Mouse (Mus musculus) myocyte (in vitro differentiated cells): ENCODE measurements around the gene Zfp618. TPM values are rescaled to one million over a fixed set of nuclear protein-coding genes. Genes with fewer than 3 reads are reported as not detected.

ENCODE experiments used
- H3K27me3 ChIP-seq: one replicate; pipeline ENCODE4 v1.6.1; 2011; ENCODE audit not compliant: control insufficient read depth, insufficient read depth, insufficient read length
- H3K36me3 ChIP-seq: one replicate; pipeline ENCODE4 v1.6.1; 2011; ENCODE audit not compliant: control insufficient read depth, insufficient read depth
- H3K4me2 ChIP-seq: one replicate; pipeline ENCODE4 v1.6.1; 2011; ENCODE audit warnings: low read depth, control low read depth
- H3K4me3 ChIP-seq: one replicate; pipeline ENCODE4 v1.5.1; 2011; ENCODE audit warnings: mild to moderate bottlenecking, control low read depth, moderate library complexity
- H3K79me2 ChIP-seq: one replicate; pipeline ENCODE4 v1.6.1; 2011; ENCODE audit not compliant: control insufficient read depth, insufficient read depth
- H3ac ChIP-seq: one replicate; pipeline ENCODE4 v1.6.1; 2011; ENCODE audit not compliant: control insufficient read depth, insufficient read length
- CEBPB ChIP-seq: IDR thresholded peaks from 2 replicates; pipeline ENCODE4 v1.6.1; 2011; ENCODE audit warnings: mild to moderate bottlenecking, moderate library complexity; ENCODE audit not compliant: poor library complexity, insufficient read depth, severe bottlenecking
- E2F4 ChIP-seq: IDR thresholded peaks from one replicate; pipeline ENCODE4 v1.6.1; 2011; ENCODE audit warnings: mild to moderate bottlenecking, control low read depth, moderate library complexity; ENCODE audit not compliant: insufficient read depth
- MAX ChIP-seq: IDR thresholded peaks from one replicate; pipeline ENCODE4 v1.6.1; 2011; ENCODE audit warnings: low read depth, mild to moderate bottlenecking, control low read depth
- MYOD1 ChIP-seq, 3 experiments: IDR thresholded peaks; one replicate each; pipeline ENCODE4 v1.6.1; 2011; ENCODE audit warnings: control low read depth in 2 of 3, low read depth in 2 of 3, mild to moderate bottlenecking in 2 of 3, moderate library complexity in 1 of 3; ENCODE audit not compliant: insufficient read length in 2 of 3, control insufficient read depth in 1 of 3
- MYOG ChIP-seq, 3 experiments: IDR thresholded peaks; one replicate each; pipeline ENCODE4 v1.6.1; 2011; ENCODE audit warnings: control low read depth in 2 of 3, low read depth in 2 of 3, mild to moderate bottlenecking in 2 of 3; ENCODE audit not compliant: insufficient read length in 2 of 3, control insufficient read depth in 1 of 3, insufficient read depth in 1 of 3
- POLR2A ChIP-seq: IDR thresholded peaks from one replicate; pipeline ENCODE4 v1.6.1; 2011; ENCODE audit warnings: low read depth, mild to moderate bottlenecking, control low read depth, moderate library complexity; ENCODE audit not compliant: insufficient read length
- POLR2AphosphoS2 ChIP-seq: IDR thresholded peaks from one replicate; pipeline ENCODE4 v1.6.1; 2011; ENCODE audit warnings: low read depth, control low read depth; ENCODE audit not compliant: insufficient read length
- REST ChIP-seq: IDR thresholded peaks from one replicate; pipeline ENCODE4 v1.6.1; 2011; ENCODE audit warnings: mild to moderate bottlenecking, control low read depth, moderate library complexity; ENCODE audit not compliant: insufficient read depth, insufficient read length
- SRF ChIP-seq: IDR thresholded peaks from one replicate; pipeline ENCODE4 v1.6.1; 2011; ENCODE audit warnings: low read depth; ENCODE audit not compliant: control insufficient read depth, insufficient read length
- TCF12 ChIP-seq: IDR thresholded peaks from one replicate; pipeline ENCODE4 v1.6.1; 2011; ENCODE audit warnings: mild to moderate bottlenecking, control low read depth; ENCODE audit not compliant: poor library complexity, insufficient read depth, severe bottlenecking
- TCF3 ChIP-seq: IDR thresholded peaks from one replicate; pipeline ENCODE4 v1.6.1; 2011; ENCODE audit warnings: low read depth, control low read depth; ENCODE audit not compliant: insufficient read length
- USF1 ChIP-seq: IDR thresholded peaks from one replicate; pipeline ENCODE4 v1.6.1; 2011; ENCODE audit warnings: low read depth, mild to moderate bottlenecking, control low read depth, moderate library complexity
- polyA plus RNA-seq: library from polyadenylated mRNA; unstranded; fragments of >200 nt; fragmentation: generic; extraction: Trizol; gene quantifications from one replicate; pipeline ENCODE4 v1.2.1, GENCODE M21; 2012; ENCODE audit warnings: missing spikeins

Zfp618 gene
- polyA plus RNA-seq, 1 experiment = not detected

- Histone ChIP-seq H3K4me2 (no peak overlapping the region), H3K4me3 (no peak overlapping the region)
These were observed 164.7 kb downstream of the Zfp618 start for GRCm38 (mm10) chr4:63129891-63130624.

GRCm38 (mm10) chr4:63147268-63147667 lies 181.9 kb downstream of the Zfp618 start:
- H3K27me3 ChIP-seq = peaks cover 16% of the 10 kb centered on the region
- TF ChIP-seq CEBPB (no peak), E2F4 (no peak), SRF (no peak)
- H3K4me2 ChIP-seq = no peak overlapping the region
- no peak overlapping the region for H3ac ChIP-seq
- no peaks in the 10 kb centered on the region for H3K79me2 ChIP-seq
- no peak overlapping the region for H3K4me3 ChIP-seq
- no peaks in the 10 kb centered on the region for H3K36me3 ChIP-seq

More at GRCm38 (mm10) chr4:63129891-63130624, 164.7 kb downstream of the Zfp618 start:
- Histone ChIP-seq H3K79me2 (no peaks in the 10 kb centered on the region), H3K36me3 (no peaks in the 10 kb centered on the region), H3K27me3 (peaks cover 11% of the 10 kb centered on the region), H3ac (no peak overlapping the region)
- TF ChIP-seq TCF12 = no peak
- TF ChIP-seq MAX = no peak
- TF ChIP-seq E2F4 = no peak
- TF ChIP-seq REST = no peak
- TF ChIP-seq SRF = no peak
- no peak for TF ChIP-seq TCF3
- TF ChIP-seq POLR2AphosphoS2 = no peak

DNA sequence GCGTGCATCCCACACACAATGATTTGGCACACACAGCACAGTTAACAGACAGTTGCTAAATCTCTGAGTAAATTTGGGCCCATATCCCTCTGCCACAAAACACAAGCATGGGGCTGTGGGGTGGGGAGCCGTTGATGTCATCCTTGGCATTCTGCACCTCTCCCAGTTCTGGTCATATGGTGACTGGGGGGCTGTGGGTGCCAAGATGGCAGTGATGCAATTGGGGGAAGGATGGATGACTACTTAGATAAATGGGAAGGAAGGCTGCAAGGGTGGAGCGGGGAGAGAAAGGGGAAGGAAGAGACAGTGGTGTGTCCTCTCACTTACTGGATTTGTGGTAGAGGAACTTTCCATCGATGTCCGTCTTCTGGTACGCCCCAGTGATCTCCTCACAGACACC lies 185.8 kb downstream of the Zfp618 start:
- Histone ChIP-seq H3ac (no peak overlapping the region), H3K27me3 (peaks cover 6% of the 10 kb centered on the region), H3K36me3 (no peaks in the 10 kb centered on the region), H3K79me2 (no peaks in the 10 kb centered on the region), H3K4me2 (no peak overlapping the region), H3K4me3 (no peak overlapping the region)
- TF ChIP-seq E2F4 (no peak), MYOD1 (IDR thresholded peaks at IDR 0.05; ENCODE audit: control insufficient read depth in 1 of 3, insufficient read length in 2 of 3, low read depth in 2 of 3) (no peak), MAX (no peak), REST (no peak), TCF3 (no peak), SRF (no peak)

GRCm38 (mm10) chr4:63154028-63154427 lies 188.7 kb downstream of the Zfp618 start:
- TF ChIP-seq REST = no peak
- no peak for TF ChIP-seq SRF
- no peak for TF ChIP-seq TCF12
- TF ChIP-seq CEBPB = no peak
- no peak for TF ChIP-seq POLR2A
- TF ChIP-seq POLR2AphosphoS2 = no peak
- no peak for TF ChIP-seq MYOG (IDR thresholded peaks at IDR 0.05; ENCODE audit: control insufficient read depth in 1 of 3, insufficient read depth in 1 of 3, insufficient read length in 2 of 3, low read depth in 2 of 3)
- TF ChIP-seq TCF3 = no peak
- TF ChIP-seq E2F4 = no peak
- no peak for TF ChIP-seq USF1
- no peak for TF ChIP-seq MAX
- TF ChIP-seq MYOD1 (IDR thresholded peaks at IDR 0.05; ENCODE audit: control insufficient read depth in 1 of 3, insufficient read length in 2 of 3, low read depth in 2 of 3) = no peak

DNA sequence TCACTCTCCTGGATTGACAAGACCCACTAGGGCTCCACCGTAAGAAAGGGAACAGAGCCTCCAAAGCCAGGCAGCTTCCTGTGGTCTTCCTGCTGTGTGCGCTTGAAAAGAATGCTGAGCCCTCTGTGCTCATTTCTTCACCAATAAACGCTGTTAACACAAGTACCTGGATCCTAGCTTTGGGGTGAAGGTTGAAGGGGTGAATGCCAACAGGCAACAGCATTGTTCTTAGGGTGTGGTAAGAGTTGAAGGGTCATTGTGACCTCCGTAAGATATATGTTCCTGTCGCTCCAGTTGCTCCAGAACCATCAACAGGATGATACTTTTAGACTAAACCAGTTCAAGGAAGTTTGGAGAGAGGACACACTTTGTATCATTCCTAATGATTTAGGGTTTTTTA lies 189.3 kb downstream of the Zfp618 start, which contains the start of gene Ambp:
Gene Ambp (minus strand): TSS at position 101 of the 400 bp plus-strand sequence.
- TF ChIP-seq USF1 (no peak), REST (no peak), TCF12 (no peak), CEBPB (no peak), MYOG (IDR thresholded peaks at IDR 0.05; ENCODE audit: control insufficient read depth in 1 of 3, insufficient read depth in 1 of 3, insufficient read length in 2 of 3, low read depth in 2 of 3) (no peak), POLR2AphosphoS2 (no peak), MYOD1 (IDR thresholded peaks at IDR 0.05; ENCODE audit: control insufficient read depth in 1 of 3, insufficient read length in 2 of 3, low read depth in 2 of 3) (no peak), POLR2A (no peak), TCF3 (no peak), E2F4 (no peak), SRF (no peak), MAX (no peak)
- Histone ChIP-seq H3K36me3 (no peaks in the 10 kb centered on the region), H3K79me2 (no peaks in the 10 kb centered on the region), H3K4me2 (no peak within 1 kb of the TSS), H3ac (no peak within 1 kb of the TSS), H3K4me3 (no peak within 1 kb of the TSS), H3K27me3 (peaks cover 12% of the 10 kb centered on the region)

More at GRCm38 (mm10) chr4:63154028-63154427, 188.7 kb downstream of the Zfp618 start:
- Histone ChIP-seq H3K27me3 (peaks cover 12% of the 10 kb centered on the region), H3K4me3 (no peak overlapping the region), H3ac (no peak overlapping the region), H3K79me2 (no peaks in the 10 kb centered on the region), H3K4me2 (no peak overlapping the region), H3K36me3 (no peaks in the 10 kb centered on the region)
